Mouse (Mus musculus) v-Abl transformed pro-B cells (cell line): ENCODE measurements around the gene Fbxo21.

Experiments
- in situ Hi-C, 2 experiments: fragments of 400-800 bp; cut with MboI; formaldehyde crosslinking; loops; one replicate each; pipeline ENCODE4 v1.15.1; 2025; ENCODE audit not compliant: unreplicated experiment in 2 of 2

Fbxo21 gene

GRCm38 (mm10) chr5:117976657-117977500 lies at the start of gene Fbxo21:
Gene Fbxo21 (plus strand): TSS chr5:117976730.
- in situ Hi-C loops, result loop anchor here (10.0 to 25.0 kb wide), 2 partner anchors 268 to 785 kb away; partner anchors contain the start of genes 2410131K14Rik (in 1 of the 2) and Rnft2 (in 1 of the 2)

- in situ Hi-C loops, result loop anchor here (25.0 kb wide), 2 partner anchors 1759 to 1891 kb away; no protein-coding TSS in a partner anchor
These were observed 48.0 kb upstream of the Fbxo21 start for GRCm38 (mm10) chr5:117928553-117928952.

DNA sequence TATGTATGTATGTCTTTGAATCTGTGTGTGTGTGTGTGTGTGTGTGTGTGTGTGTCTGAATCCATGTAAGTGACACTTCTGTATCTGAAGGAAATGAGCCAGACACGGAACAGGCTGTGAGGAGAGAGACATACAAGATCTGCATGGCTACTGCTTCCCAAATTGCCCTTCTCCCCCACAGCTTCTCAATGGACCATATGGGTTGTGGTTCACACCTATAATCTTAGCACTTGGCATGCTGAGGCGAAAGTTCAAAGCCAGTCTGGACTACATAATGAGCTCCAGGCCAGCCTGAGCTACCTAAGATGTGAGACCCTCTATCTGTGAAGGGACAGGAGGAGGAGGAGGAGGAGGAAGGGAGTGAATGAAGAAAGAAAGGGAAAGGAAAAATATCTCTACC lies 44.3 kb upstream of the Fbxo21 start:
- in situ Hi-C loops, result loop anchor here (25.0 kb wide), 2 partner anchors 1755 to 1895 kb away; no protein-coding TSS in a partner anchor

GRCm38 (mm10) chr5:117932862-117933261 lies 43.7 kb upstream of the Fbxo21 start:
- in situ Hi-C loops, result loop anchor here (25.0 kb wide), 2 partner anchors 1754 to 1896 kb away; no protein-coding TSS in a partner anchor

GRCm38 (mm10) chr5:117936346-117936745 lies 40.2 kb upstream of the Fbxo21 start:
- in situ Hi-C loops, result loop anchor here (25.0 kb wide), 2 partner anchors 1751 to 1899 kb away; no protein-coding TSS in a partner anchor

DNA sequence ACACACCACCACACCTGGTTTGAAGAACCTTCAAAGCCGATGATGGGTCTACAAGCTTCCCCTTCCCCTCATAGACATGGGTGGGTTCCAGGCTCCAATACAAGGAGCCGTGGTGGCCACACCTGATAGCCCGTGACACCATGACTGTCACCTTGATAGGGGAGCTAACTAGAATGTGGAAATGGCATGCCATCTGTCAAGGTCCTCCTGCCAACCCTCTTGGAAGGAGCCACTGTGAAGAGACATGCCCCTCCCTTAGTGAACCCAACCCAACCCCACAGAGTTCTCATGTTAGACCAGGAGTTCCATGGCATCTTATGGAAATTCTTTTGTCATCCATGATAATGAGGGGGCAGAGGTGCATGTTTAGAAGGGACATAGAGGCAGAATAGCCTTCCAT lies 39.3 kb upstream of the Fbxo21 start:
- in situ Hi-C loops, result loop anchor here (25.0 kb wide), 2 partner anchors 1750 to 1900 kb away; no protein-coding TSS in a partner anchor

DNA sequence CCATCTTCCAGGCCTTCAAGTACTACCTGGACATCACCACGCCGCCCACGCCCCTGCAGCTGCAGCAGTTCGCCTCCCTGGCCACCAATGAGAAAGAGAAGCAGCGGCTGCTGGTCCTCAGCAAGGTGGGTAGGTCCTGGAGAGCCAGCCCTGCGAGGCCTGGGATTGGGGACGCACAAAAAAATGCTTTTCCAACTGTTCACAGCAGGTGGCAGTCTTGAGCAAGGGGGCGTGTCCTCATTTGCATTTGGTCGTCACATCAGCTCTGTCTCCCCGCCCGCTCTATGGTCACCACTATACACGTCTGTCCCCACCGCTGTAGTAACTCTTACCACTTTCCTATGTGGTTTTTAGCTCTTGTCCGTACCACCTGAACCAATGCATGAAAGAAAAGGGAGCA lies 38.3 kb upstream of the Fbxo21 start:
- in situ Hi-C loops, result loop anchor here (25.0 kb wide), 2 partner anchors 1749 to 1901 kb away; no protein-coding TSS in a partner anchor

DNA sequence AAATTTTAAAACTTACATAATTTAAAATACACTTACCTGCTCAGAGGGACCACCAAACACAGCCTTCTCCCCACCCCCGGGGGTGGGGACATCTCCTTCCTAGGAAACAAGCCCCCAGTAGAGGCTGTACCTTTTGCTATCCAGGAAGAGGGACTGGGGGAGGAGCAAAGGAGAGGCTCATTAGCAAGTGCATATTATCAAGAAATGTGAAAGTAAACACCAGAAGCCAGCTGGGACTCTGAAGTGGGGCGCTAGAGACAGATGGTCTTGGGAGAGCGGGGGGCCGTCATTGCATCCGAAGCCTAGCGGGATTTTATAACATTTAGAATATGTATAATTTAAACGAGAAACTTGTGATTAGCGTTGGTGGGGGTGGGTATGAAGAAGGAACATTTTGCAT lies 37.1 kb upstream of the Fbxo21 start:
- in situ Hi-C loops, result loop anchor here (25.0 kb wide), 2 partner anchors 1748 to 1902 kb away; no protein-coding TSS in a partner anchor

DNA sequence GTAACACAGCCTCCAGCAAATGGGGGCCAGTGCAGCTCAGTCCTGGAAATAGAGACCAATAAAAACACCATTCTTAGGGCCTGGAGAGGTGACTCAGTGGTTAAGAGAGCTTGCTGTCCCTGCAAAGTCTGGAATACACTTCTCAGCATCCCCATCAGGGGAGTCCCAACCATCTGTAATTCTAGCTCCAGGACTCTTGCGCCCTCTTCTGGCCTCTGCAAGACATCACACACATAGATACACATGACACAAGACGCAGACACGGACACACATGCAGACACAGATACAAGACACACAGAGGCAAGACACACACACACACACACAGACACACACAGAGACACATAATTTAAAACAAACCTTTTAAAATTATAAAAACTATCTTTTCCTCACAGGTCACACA lies 35.0 kb upstream of the Fbxo21 start:
- in situ Hi-C loops, result loop anchor here (25.0 kb wide), 2 partner anchors 1746 to 1904 kb away; no protein-coding TSS in a partner anchor

- in situ Hi-C loops, result loop anchor here (5.0 to 25.0 kb wide), 3 partner anchors 439 to 1909 kb away; no protein-coding TSS in a partner anchor
These were observed 29.9 kb upstream of the Fbxo21 start for GRCm38 (mm10) chr5:117946605-117947004.

DNA sequence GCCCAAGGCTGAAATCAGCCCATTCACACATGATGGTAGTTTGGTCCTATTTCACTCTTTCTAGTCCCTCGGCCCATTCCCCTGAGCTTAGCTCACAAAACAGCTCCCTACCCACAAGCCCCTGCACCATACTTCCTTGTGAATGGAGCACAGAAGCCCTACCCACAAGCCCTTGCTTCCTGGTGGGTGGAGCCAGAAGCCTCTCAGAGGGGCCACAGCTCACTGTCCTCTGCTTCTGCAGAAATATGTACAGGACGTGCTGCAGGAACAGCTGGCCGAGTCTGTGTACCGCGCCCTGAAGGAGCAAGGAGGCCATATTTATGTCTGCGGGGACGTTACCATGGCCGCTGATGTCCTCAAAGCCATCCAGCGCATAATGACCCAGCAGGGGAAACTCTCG lies 27.1 kb upstream of the Fbxo21 start:
- in situ Hi-C loops, result loop anchor here (5.0 to 25.0 kb wide), 3 partner anchors 442 to 1912 kb away; no protein-coding TSS in a partner anchor

DNA sequence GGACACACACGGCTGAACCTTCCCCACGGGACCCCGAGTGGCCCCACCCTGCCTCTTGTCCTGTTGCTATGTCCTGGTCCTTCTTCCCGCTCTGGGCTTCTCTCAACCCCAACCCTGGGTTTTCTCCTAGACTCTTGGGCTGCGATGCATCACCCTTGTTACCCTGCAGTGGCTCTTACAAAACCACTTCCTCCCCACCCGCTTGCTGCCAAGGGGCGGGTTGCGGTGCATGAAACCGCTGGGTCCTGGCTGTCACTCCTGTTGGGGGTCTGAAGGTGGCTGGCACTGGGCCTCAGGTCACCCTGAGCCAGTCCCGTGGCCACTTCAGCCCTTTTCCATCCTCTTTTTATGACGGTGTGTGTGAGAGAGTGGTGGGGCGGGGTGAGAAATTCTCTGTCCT lies 22.6 kb upstream of the Fbxo21 start:
- in situ Hi-C loops, result loop anchor here (5.0 to 25.0 kb wide), 4 partner anchors 447 to 842 kb away; partner anchors contain the start of genes Suds3 (in 2 of the 2), Taok3 (in 2 of the 2) and Vsig10 (in 1 of the 2)

GRCm38 (mm10) chr5:117954429-117954828 lies 22.1 kb upstream of the Fbxo21 start:
- in situ Hi-C loops, result loop anchor here (5.0 to 25.0 kb wide), 4 partner anchors 447 to 842 kb away; partner anchors contain the start of genes Suds3 (in 2 of the 2), Taok3 (in 2 of the 2) and Vsig10 (in 1 of the 2)

DNA sequence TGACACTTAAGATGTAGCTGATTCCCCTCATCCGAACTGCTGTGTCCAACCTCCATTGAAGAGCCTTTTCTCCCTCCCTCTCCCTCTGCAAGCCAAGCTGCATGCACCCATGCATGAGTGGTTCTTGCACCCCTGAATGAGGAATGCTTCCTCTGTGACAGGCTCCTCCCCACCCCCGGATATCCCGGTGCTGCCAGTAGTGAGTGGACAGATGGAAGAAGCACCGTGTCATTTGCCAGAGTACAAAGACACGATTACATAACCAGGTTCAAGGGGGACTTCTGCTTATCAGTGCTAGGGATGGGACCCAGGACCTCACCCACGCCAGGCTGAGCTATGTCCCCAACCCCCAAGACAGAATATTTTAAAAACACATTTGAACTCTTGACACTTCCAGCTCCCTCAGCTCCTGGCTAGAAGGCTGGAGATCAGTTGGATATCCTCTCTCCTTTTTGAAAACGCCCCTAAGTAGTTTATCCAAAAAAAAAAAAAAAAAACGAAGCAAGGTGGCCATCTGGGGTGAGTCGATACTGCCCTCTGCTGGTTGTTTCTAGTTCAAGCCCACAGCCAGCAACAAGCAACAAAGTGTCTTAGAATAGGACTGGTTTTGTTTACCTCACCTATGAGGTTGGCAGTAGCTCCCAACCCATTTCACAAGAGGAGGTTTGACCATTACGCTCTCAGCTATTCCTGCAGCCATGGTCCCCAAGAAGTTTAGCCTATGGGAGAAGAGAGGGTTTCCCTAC lies 20.7 kb upstream of the Fbxo21 start:
- in situ Hi-C loops, result loop anchor here (10.0 to 25.0 kb wide), 3 partner anchors 644 to 844 kb away; partner anchors contain the start of genes Suds3 (in 2 of the 2), Taok3 (in 2 of the 2) and Vsig10 (in 1 of the 2)

GRCm38 (mm10) chr5:117964750-117965149 lies 11.8 kb upstream of the Fbxo21 start:
- in situ Hi-C loops, result loop anchor here (25.0 kb wide), 2 partner anchors 652 to 852 kb away; partner anchors contain the start of genes Suds3 (in 2 of the 2), Taok3 (in 2 of the 2) and Vsig10 (in 1 of the 2)

DNA sequence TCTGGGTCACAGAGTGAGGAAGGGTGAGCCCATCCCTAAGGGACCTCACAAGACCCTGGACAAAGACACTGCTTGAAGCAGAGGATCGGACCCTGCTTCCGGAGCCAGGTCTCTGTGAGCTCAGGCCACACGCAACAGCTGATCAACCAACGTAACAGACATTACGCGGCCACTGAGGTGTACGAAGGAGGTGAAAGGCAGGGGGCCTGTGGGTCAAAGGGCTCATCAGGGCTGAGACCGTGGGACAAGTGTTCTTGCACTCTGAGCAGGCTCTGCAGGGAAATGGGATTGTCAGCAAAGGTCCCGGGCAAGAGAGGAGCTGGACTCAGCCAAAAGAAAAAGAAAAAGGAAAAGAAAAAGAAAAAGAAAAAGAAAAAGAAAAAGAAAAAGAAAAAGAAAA lies 9.6 kb upstream of the Fbxo21 start:
- in situ Hi-C loops, result loop anchor here (25.0 kb wide), 2 partner anchors 655 to 855 kb away; partner anchors contain the start of genes Suds3 (in 2 of the 2), Taok3 (in 2 of the 2) and Vsig10 (in 1 of the 2)

DNA sequence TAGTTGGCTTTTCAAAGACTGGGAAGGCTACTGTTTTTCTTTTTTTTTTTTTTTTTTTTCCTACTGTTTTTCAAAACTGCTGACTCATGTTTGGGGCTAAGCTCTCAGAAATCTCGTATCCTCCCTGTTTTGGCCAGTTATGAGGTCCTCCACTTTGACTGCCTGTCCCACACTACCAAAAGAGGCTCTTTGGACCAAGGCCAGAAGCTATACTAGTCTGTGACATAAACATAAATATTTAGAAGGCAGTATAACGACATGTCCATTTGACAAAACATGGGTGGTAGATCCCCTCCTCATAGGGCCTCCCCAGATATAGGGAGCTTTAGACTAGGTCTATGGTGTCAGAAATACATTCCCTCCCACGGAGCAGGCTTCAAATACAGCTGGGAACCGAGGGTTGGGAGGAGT lies 8.9 kb upstream of the Fbxo21 start:
- in situ Hi-C loops, result loop anchor here (25.0 kb wide), 2 partner anchors 655 to 855 kb away; partner anchors contain the start of genes Suds3 (in 2 of the 2), Taok3 (in 2 of the 2) and Vsig10 (in 1 of the 2)

- in situ Hi-C loops, result loop anchor here (10.0 to 25.0 kb wide), 3 partner anchors 275 to 858 kb away; partner anchors contain the start of genes Suds3 (in 2 of the 2), Taok3 (in 2 of the 2), 2410131K14Rik (in 1 of the 2) and Rnft2 (in 1 of the 2)
These were observed 6.7 kb upstream of the Fbxo21 start for GRCm38 (mm10) chr5:117969681-117970427.

GRCm38 (mm10) chr5:117976263-117976656 lies 270 bp upstream of the Fbxo21 start:
- in situ Hi-C loops, result loop anchor here (10.0 to 25.0 kb wide), 2 partner anchors 269 to 786 kb away; partner anchors contain the start of genes 2410131K14Rik (in 1 of the 2) and Rnft2 (in 1 of the 2)
